Mouse (Mus musculus): ENCODE data around the gene Slc44a3. TPM values are rescaled to one million over a fixed set of nuclear protein-coding genes. Genes with fewer than 3 reads are reported as not detected.

The Slc44a3 gene
- polyA plus RNA-seq, 3 experiments from 2014 or later = not detected

GRCm38 (mm10) chr3:121426621-121427519 lies 105.3 kb downstream of the Slc44a3 start:
- ATAC-seq = peak; percentile 61

- ATAC-seq = peak; percentile 37
These were observed 106.2 kb downstream of the Slc44a3 start, which contains the start of gene Cnn3 for GRCm38 (mm10) chr3:121425861-121426620. Gene Cnn3, plus strand, starts transcription at chr3:121426497.

DNA sequence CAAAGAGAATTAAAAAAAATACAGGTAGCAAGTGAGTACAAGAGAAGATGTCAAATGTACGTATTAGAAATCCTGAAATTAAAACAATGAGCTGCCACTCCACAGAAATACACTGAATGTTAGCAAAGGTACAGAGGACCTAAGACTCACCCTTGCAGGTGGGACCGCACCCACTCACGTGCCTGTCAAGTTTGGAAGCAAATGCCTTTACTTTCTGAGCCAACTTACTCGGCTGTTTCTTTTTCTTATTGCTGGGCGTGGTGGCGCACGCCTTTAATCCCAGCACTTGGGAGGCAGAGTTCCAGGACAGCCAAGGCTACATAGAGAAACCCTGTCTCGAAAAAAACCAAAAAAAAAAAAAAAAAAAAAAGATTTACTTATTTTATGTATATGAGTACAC lies 109.8 kb downstream of the Slc44a3 start:
- ATAC-seq = no peak

GRCm38 (mm10) chr3:121418850-121419435 lies 113.3 kb downstream of the Slc44a3 start:
- ATAC-seq = no peak

DNA sequence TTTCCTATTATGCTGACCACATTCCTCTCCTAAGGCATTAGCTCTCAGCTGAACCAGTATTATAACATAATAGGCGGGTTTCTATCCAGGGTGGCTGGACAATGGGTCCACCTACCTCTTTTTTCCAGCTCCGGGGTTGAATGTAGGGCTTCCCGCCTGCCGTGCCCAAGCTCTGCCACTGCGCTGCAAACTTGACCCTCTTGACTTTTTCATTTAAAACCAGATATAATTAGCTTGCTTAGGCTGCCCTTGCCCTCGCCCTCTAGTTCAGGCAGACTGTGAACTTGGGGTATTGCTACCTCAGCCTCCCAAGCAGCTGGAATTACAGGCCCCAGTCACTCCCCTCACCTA lies 114.0 kb downstream of the Slc44a3 start:
- no peak for ATAC-seq

DNA sequence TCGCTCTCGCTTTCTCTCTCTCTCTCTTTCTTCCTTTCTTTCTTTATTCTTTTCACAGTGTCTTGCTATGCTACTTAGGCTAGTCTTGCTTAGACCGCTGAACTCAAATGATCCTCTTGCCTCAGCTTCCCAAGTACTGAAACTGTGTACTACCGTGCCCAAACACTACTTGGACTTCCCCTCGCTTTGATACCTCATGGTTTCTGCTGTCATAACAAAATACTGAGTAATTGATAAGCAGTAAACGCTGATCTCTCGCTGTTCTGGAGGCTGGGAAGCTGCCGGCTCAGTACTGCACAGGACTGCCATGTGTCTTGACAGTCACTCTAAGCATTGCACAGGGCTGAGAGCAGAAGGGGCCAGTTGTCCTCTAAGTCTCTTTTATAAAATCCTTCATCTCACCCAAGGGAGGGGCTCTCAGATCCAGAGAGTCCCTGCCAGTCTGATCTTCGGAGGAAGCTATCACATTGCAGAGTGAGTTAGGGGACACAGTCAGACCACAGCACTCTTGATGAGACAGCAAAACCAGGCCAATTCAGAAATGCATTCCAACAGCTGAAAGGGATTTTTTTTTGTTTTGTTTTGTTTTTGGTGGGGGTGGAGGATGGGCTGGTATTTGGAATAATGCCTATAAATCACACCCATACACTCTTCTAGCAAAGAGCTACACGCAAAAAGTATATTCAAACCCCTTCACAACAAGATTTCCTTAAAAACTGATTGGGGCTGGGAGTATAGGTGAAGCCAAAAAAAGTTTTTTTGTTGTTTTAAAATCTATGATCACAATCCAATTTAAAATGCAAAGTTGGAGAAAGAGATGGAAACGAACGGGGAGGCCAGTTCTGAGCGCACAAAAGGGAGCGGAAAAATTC lies 114.6 kb downstream of the Slc44a3 start:
- no peak for ATAC-seq

GRCm38 (mm10) chr3:121416171-121417154 lies 115.7 kb downstream of the Slc44a3 start:
- no peak for ATAC-seq

GRCm38 (mm10) chr3:121411450-121411849 lies 120.8 kb downstream of the Slc44a3 start:
- ATAC-seq = no peak

Other genes with a start within 250 kb of the Slc44a3 start
- gene Tmem56, start 249.3 kb downstream of the Slc44a3 start, polyA plus RNA-seq (2017; shearing (Covaris generic)) = not detected
- 10 to 100 TPM; 18.1 to 24.6 (median 21.3) TPM for gene Alg14, start 240.6 kb downstream of the Slc44a3 start, polyA plus RNA-seq (2017; shearing (Covaris generic))
- gene Cnn3, start 105.9 kb downstream of the Slc44a3 start, polyA plus RNA-seq (2017; shearing (Covaris generic)) = 1 to 10 TPM; 1.4 to 2.3 (median 2.1) TPM
- not detected for gene 4930432M17Rik, start 138.4 kb upstream of the Slc44a3 start, polyA plus RNA-seq (2017; shearing (Covaris generic))
- under 1 TPM in 1 of 3 experiments, not detected in 2; 0.43 TPM for gene F3, start 191.1 kb upstream of the Slc44a3 start, polyA plus RNA-seq (2017; shearing (Covaris generic))

All from inflammation-experienced regulatory T-cells, adult 6 months (primary cell).